9 mouse cellular contexts compared by ENCODE assay signal in genomic region chr9:66004380-66004779, GRCm38 (mm10). TPM values are rescaled to one million over a fixed set of nuclear protein-coding genes. Genes with fewer than 3 reads are reported as not detected.
A peak's percentile ranks its signal among the peaks of the same experiment; 100 is the strongest.
DNase-seq lines count a peak whose midpoint lies in the region; ATAC-seq and TF ChIP-seq lines count a peak whose summit lies in the region.
"Had no signal": no experiment of that assay in that cellular context is flagged by ENCODE, and none has a peak within 500 bp of the region (broad histone marks: within the 10 kb centered on the region; RNA-seq: fewer than 3 reads in every experiment).

No protein-coding gene starts in this region.

- H3K4me2 ChIP-seq in forebrain, postnatal 0 days (ENCODE audit: low read depth) = no peak overlapping the region
- H3K4me2 ChIP-seq in forebrain, embryonic 11.5 days (ENCODE audit: low read depth, low read length, severe bottlenecking) = no peak overlapping the region
- H3K4me2 ChIP-seq in heart, embryonic 13.5 days = peak overlapping the region; percentile 40
- no peak overlapping the region; the same call in 1 of the 2 replicates for H3K4me2 ChIP-seq in lung, embryonic 14.5 days

- H3K36me3 ChIP-seq in forebrain, postnatal 0 days (ENCODE audit: insufficient read depth) = peaks cover 12% of the 10 kb centered on the region
- no peaks in the 10 kb centered on the region for H3K36me3 ChIP-seq in forebrain, embryonic 11.5 days (ENCODE audit: control insufficient read depth, insufficient read depth, low read length)
- peaks cover 48% of the 10 kb centered on the region for H3K36me3 ChIP-seq in heart, embryonic 13.5 days
- peaks cover 37% of the 10 kb centered on the region for H3K36me3 ChIP-seq in lung, embryonic 14.5 days (ENCODE audit: insufficient read depth)

- WGBS in forebrain, postnatal 0 days = 35% methylated on average over 4 of the region's 4 CpGs
- 43% methylated on average over 4 of the region's 4 CpGs for WGBS in forebrain, embryonic 11.5 days
- 18% methylated on average over 4 of the region's 4 CpGs for WGBS in heart, embryonic 13.5 days
- 23% methylated on average over 4 of the region's 4 CpGs for WGBS in large intestine, adult 2 months
- WGBS in lung, embryonic 14.5 days = 32% methylated on average over 4 of the region's 4 CpGs

- TF ChIP-seq CTCF in forebrain, postnatal 0 days (IDR thresholded peaks at IDR 0.05; ENCODE audit: low read depth) = peak; percentile 69
- TF ChIP-seq CTCF in lung, embryonic 14.5 days (IDR thresholded peaks at IDR 0.05; ENCODE audit: low read depth) = peak; percentile 56

- H3K4me3 ChIP-seq in forebrain, postnatal 0 days (ENCODE audit: low read depth, low read length) = no peak overlapping the region
- no peak overlapping the region for H3K4me3 ChIP-seq in forebrain, embryonic 11.5 days (ENCODE audit: low read depth, low read length)
- H3K4me3 ChIP-seq in heart, embryonic 13.5 days = no peak overlapping the region
- no peak overlapping the region for H3K4me3 ChIP-seq in lung, embryonic 14.5 days (ENCODE audit: low read depth, low read length)

- H3K9me3 ChIP-seq in forebrain, postnatal 0 days (ENCODE audit: low read length) = no peaks in the 10 kb centered on the region
- H3K9me3 ChIP-seq in forebrain, embryonic 11.5 days (ENCODE audit: control insufficient read depth, low read length) = no peaks in the 10 kb centered on the region
- no peaks in the 10 kb centered on the region for H3K9me3 ChIP-seq in heart, embryonic 13.5 days
- no peaks in the 10 kb centered on the region for H3K9me3 ChIP-seq in lung, embryonic 14.5 days (ENCODE audit: low read depth, low read length)
- H3K9me3 ChIP-seq: G1E had no signal

- no peaks in the 10 kb centered on the region for H3K27me3 ChIP-seq in forebrain, postnatal 0 days (ENCODE audit: insufficient read depth, low read length)
- H3K27me3 ChIP-seq in forebrain, embryonic 11.5 days (ENCODE audit: control insufficient read depth, insufficient read depth, low read length) = no peaks in the 10 kb centered on the region
- H3K27me3 ChIP-seq in heart, embryonic 13.5 days (replicated peaks) = no peaks in the 10 kb centered on the region
- no peaks in the 10 kb centered on the region for H3K27me3 ChIP-seq in lung, embryonic 14.5 days (ENCODE audit: insufficient read depth, low read length)

- H3K4me1 ChIP-seq in forebrain, postnatal 0 days (ENCODE audit: insufficient read depth) = no peaks in the 10 kb centered on the region
- no peaks in the 10 kb centered on the region for H3K4me1 ChIP-seq in forebrain, embryonic 11.5 days (replicated peaks; ENCODE audit: control insufficient read depth, insufficient read depth, low read length)
- peaks cover 3% of the 10 kb centered on the region; the same call in 1 of the 2 replicates for H3K4me1 ChIP-seq in heart, embryonic 13.5 days
- H3K4me1 ChIP-seq in lung, embryonic 14.5 days (ENCODE audit: insufficient read depth) = no peaks in the 10 kb centered on the region

- peak; percentile 68 for ATAC-seq in forebrain, postnatal 0 days
- no peak for ATAC-seq in forebrain, embryonic 11.5 days (replicated peaks; ENCODE audit: low FRiP score)
- no peak for ATAC-seq in heart, embryonic 13.5 days (ENCODE audit: extremely low read depth, insufficient number of reproducible peaks, low FRiP score, low TSS enrichment)
- ATAC-seq in lung, embryonic 14.5 days (ENCODE audit: insufficient read depth) = no peak

- peak; percentile 77 for DNase-seq in forebrain, postnatal 0 days
- no peak for DNase-seq in forebrain, embryonic 11.5 days (ENCODE audit: low spot score)
- DNase-seq in NIH3T3 (ENCODE audit: low read depth) = peak; percentile 72
- DNase-seq in cerebellum, postnatal 36 days = peak; percentile 35 to 49
- DNase-seq in large intestine, adult 2 months (ENCODE audit: low read depth, low spot score) = peak; percentile 22
- DNase-seq in lung, embryonic 14.5 days = peak; percentile 78
- peak; percentile 56 for DNase-seq in skeletal muscle tissue, adult 2 months (ENCODE audit: low read depth, low spot score)

- H3K27ac ChIP-seq in forebrain, postnatal 0 days (ENCODE audit: low read depth, low read length) = no peak overlapping the region
- no peak overlapping the region for H3K27ac ChIP-seq in forebrain, embryonic 11.5 days (ENCODE audit: low read depth, low read length)
- H3K27ac ChIP-seq in heart, embryonic 13.5 days (replicated peaks) = 0 out of 2 replicates have a peak overlapping the region, but pooled peaks have one; percentile 8
- H3K27ac ChIP-seq in lung, embryonic 14.5 days (ENCODE audit: low read depth) = no peak overlapping the region

- H3K9ac ChIP-seq in forebrain, postnatal 0 days = no peak overlapping the region
- no peak overlapping the region for H3K9ac ChIP-seq in forebrain, embryonic 11.5 days (ENCODE audit: low read length)
- H3K9ac ChIP-seq in heart, embryonic 13.5 days = peak overlapping the region; percentile 45; the same call in 1 of the 2 replicates
- no peak overlapping the region for H3K9ac ChIP-seq in lung, embryonic 14.5 days

RNA-seq across cellular contexts. Expression of gene Ppib, which starts 55.6 kb away (rescaled TPM):
- 297 and 350 TPM in 2 replicates for total RNA-seq in forebrain, postnatal 0 days (2014; rRNA removed)
- polyA plus RNA-seq in forebrain, postnatal 0 days (2015; fragmentation: Nextera tagmentation; extraction: Ambion mirVana) = 350 and 413 TPM in 2 replicates
- 401 and 416 TPM in 2 replicates for polyA plus RNA-seq in forebrain, embryonic 11.5 days (2014; fragmentation: Nextera tagmentation; extraction: Ambion mirVana)
- polyA plus RNA-seq in heart, embryonic 13.5 days (2015; fragmentation: Nextera tagmentation; extraction: Ambion mirVana) = 372 and 396 TPM in 2 replicates
- 272 and 287 TPM in 2 replicates for polyA plus RNA-seq in large intestine, adult 2 months (2012; rRNA removed)
- polyA plus RNA-seq in lung, embryonic 14.5 days (2014; fragmentation: Nextera tagmentation; extraction: Ambion mirVana) = 654 and 655 TPM in 2 replicates
